Mouse (Mus musculus) limb, embryonic 12.5 days (tissue): ENCODE measurements around the gene Ubn2. TPM values are rescaled to one million over a fixed set of nuclear protein-coding genes. Genes with fewer than 3 reads are reported as not detected.

ENCODE experiments used
- ATAC-seq: fragments of 200-750 bp; cut with Nextera tagmentation; 2 replicates; pipeline ENCODE4 v1.8.0; 2017; ENCODE audit warnings: low read depth, moderate TSS enrichment; ENCODE audit not compliant: insufficient number of reproducible peaks, insufficient read depth, low FRiP score, low TSS enrichment
- H3K27ac ChIP-seq: fragments of 300-500 bp; sonication (generic); 2 replicates; pipeline ENCODE4 v1.5.1; 2016; ENCODE audit warnings: mild to moderate bottlenecking, moderate library complexity
- H3K27me3 ChIP-seq: fragments of 300-500 bp; sonication (generic); 2 replicates; pipeline ENCODE4 v1.6.1; 2016; ENCODE audit warnings: mild to moderate bottlenecking, moderate library complexity
- H3K36me3 ChIP-seq: fragments of 300-500 bp; sonication (generic); 2 replicates; pipeline ENCODE4 v1.6.1; 2016; ENCODE audit warnings: mild to moderate bottlenecking, moderate library complexity
- H3K4me1 ChIP-seq: fragments of 300-500 bp; sonication (generic); replicated peaks from 2 replicates; pipeline ENCODE4 v1.6.1; 2016
- H3K4me2 ChIP-seq: fragments of 300-500 bp; sonication (generic); 2 replicates; pipeline ENCODE4 v1.6.1; 2016; ENCODE audit warnings: mild to moderate bottlenecking, moderate library complexity
- H3K4me3 ChIP-seq: fragments of 300-500 bp; sonication (generic); replicated peaks from 2 replicates; pipeline ENCODE4 v1.5.1; 2016; ENCODE audit warnings: mild to moderate bottlenecking
- H3K9ac ChIP-seq: fragments of 300-500 bp; sonication (generic); replicated peaks from 2 replicates; pipeline ENCODE4 v1.6.1; 2016; ENCODE audit warnings: mild to moderate bottlenecking, moderate library complexity
- H3K9me3 ChIP-seq: fragments of 300-500 bp; sonication (generic); 2 replicates; pipeline ENCODE4 v1.6.1; 2016; ENCODE audit warnings: mild to moderate bottlenecking, moderate library complexity
- WGBS: fragments of 180-500 bp; shearing (Covaris S2); methylation state at CpG from one replicate; pipeline ENCODE4 v1.1.7; 2016; 5-methylcytosine and 5-hydroxymethylcytosine counted together
- polyA plus RNA-seq: library from polyadenylated mRNA; unstranded; fragments of >200 nt; fragmentation: Nextera tagmentation; extraction: Ambion mirVana; gene quantifications from 2 replicates; pipeline ENCODE4 v1.2.1, GENCODE M21; 2016

Ubn2 gene
- polyA plus RNA-seq, 1 experiment from 2014 or later = 21.3 TPM

DNA sequence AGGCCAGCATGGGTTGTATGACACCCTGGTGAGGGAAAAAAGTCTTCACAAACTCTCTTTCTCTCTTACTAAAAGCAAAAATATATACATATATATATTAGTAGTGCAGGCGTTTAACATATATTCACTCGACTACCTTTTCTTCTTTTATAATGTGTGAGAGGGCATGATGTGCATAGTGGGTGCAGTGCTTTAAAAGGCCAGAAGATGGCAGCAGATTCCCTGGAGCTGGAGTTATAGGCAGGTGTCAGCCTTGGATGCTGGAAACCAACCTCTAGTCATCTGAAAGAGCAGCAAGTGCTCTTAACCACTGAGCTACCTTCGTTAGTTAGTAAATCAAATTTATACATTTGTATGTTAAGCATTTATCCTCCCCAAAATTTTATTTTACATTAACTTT is 58.8 kb downstream of the Ubn2 start:
- Histone ChIP-seq H3K36me3 (peaks cover 48% of the 10 kb centered on the region), H3K9ac (no peak overlapping the region), H3K4me2 (no peak overlapping the region), H3K4me1 (no peaks in the 10 kb centered on the region), H3K27ac (no peak overlapping the region), H3K27me3 (no peaks in the 10 kb centered on the region), H3K9me3 (0 out of 2 replicates have a peak, but pooled peaks cover 4% of the 10 kb centered on the region), H3K4me3 (no peak overlapping the region)
- ATAC-seq = no peak
- WGBS = 84% methylated on average over 3 of the region's 3 CpGs

DNA sequence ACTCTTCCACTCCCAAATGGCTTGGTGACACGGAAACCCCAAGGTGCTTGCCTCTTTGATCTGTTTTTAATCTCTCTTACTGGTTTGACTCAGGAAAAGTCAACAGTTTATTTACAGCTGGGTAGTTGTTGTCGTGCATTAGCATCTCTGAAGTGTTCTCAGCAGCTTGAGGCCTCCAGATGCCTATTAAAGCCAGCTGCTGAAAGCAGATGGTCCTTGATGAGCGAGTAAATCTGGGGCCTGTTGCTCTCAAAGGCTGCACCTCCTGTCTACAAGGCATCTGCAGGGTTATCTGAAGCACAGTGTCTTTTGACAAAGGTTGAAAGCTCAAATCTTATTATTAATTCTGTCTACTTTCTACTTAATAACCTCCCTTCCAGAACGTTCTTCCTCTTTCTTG is 61.9 kb downstream of the Ubn2 start:
- Histone ChIP-seq H3K9ac (no peak overlapping the region), H3K36me3 (peaks cover 52% of the 10 kb centered on the region), H3K4me3 (no peak overlapping the region), H3K4me1 (no peaks in the 10 kb centered on the region), H3K9me3 (0 out of 2 replicates have a peak, but pooled peaks cover 4% of the 10 kb centered on the region), H3K27ac (no peak overlapping the region), H3K4me2 (no peak overlapping the region), H3K27me3 (no peaks in the 10 kb centered on the region)
- no peak for ATAC-seq
- 26% methylated on average over 4 of the region's 4 CpGs for WGBS

DNA sequence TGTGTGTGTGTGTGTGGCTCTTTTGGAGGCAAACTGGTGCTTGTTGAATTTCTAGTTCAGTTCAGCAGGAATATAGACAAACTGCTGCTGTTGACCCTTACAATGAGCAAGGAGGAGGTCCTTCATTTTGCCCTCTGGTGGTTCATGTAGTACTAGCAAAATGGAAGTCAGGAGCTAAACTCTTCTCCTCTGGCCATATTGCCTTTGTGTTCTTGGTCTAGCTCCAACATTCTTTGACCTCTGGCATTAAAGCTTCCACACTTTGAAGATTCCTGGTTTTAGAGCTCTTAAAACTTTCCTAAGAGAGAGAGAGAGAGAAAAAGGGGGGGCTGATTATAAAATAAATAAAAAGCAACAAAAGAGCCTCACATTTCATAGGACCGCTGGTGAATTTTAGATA is 78.3 kb downstream of the Ubn2 start:
- Histone ChIP-seq H3K27me3 (no peaks in the 10 kb centered on the region), H3K36me3 (peaks cover 12% of the 10 kb centered on the region; the same call in 1 of the 2 replicates), H3K4me2 (no peak overlapping the region), H3K4me3 (no peak overlapping the region), H3K4me1 (no peaks in the 10 kb centered on the region), H3K27ac (no peak overlapping the region), H3K9me3 (no peaks in the 10 kb centered on the region), H3K9ac (no peak overlapping the region)
- ATAC-seq = no peak
- WGBS = 97% methylated on average over 1 of the region's 1 CpGs

DNA sequence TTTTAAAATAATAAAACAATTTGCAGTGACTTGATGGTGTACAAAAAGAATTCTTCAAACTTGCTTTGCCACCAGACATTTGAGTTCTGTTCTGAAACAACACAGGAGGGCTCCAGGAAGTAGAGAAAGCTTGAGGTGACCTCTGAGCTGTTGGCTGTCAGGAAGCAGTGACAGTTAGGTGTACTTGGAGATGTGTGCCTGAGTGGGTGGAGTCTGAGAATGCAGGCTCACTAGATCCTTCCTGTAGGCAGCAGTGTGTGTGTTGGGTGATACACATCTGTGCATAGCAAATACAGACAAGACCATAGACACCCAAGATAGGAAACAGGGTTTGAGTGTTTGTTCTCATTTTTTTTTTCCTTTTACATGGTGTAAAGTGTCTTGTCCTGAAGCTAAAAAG is 79.1 kb downstream of the Ubn2 start:
- no peak for ATAC-seq
- no peak overlapping the region for H3K4me3 ChIP-seq
- H3K27me3 ChIP-seq = no peaks in the 10 kb centered on the region
- no peak overlapping the region for H3K9ac ChIP-seq
- H3K4me2 ChIP-seq = no peak overlapping the region
- H3K36me3 ChIP-seq = peaks cover 12% of the 10 kb centered on the region; the same call in 1 of the 2 replicates
- H3K27ac ChIP-seq = no peak overlapping the region
- no peaks in the 10 kb centered on the region for H3K4me1 ChIP-seq
- no peaks in the 10 kb centered on the region for H3K9me3 ChIP-seq

DNA sequence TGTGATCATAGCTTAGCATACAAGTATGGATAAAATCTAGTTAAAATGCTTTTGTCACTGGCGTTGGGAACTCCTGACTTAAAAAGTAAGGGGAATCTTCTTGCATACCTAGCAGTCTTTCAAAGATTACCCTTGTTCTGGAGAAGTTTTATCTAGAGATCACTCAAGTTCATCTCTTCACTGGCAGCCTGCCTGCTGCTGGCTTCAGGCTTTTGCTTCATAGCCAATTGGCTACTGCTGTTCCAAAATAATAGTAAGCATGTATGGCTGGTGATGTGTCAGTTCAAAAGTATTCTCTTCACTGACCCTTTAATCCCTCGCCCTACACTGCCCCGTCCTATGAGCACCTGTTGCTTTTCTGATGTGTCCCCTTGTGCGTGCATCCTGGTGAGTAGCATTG is 81.5 kb downstream of the Ubn2 start:
- Histone ChIP-seq H3K36me3 (peaks cover 8% of the 10 kb centered on the region; the same call in 1 of the 2 replicates), H3K4me3 (no peak overlapping the region), H3K9me3 (no peaks in the 10 kb centered on the region), H3K27me3 (no peaks in the 10 kb centered on the region), H3K4me1 (no peaks in the 10 kb centered on the region), H3K27ac (no peak overlapping the region), H3K9ac (no peak overlapping the region), H3K4me2 (no peak overlapping the region)
- 85% methylated on average over 4 of the region's 4 CpGs for WGBS
- ATAC-seq = no peak

DNA sequence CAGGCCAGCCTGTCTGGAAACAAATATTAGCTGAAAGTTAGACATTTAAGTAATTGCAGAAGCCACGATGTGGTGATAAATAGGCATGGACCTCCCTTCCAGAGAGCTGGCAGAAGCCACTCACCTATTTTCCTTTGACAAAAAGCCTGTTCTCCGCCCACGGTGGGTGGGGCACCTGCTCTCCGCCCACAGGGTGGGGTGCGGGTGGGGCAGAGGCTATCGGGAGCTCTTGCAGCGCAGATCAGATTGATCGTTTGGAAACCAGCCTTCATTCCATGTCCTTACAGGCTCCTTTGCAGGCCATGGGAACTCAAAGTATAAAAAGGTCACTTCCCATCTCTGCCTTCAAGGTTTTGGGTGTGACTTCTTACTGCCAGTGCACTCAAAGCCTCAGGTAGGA is 90.1 kb downstream of the Ubn2 start:
- 15% methylated on average over 8 of the region's 8 CpGs for WGBS
- ATAC-seq = no peak
- H3K4me1 ChIP-seq = no peaks in the 10 kb centered on the region
- no peak overlapping the region for H3K9ac ChIP-seq
- 0 out of 2 replicates have a peak, but pooled peaks cover 8% of the 10 kb centered on the region for H3K36me3 ChIP-seq
- no peak overlapping the region for H3K4me3 ChIP-seq
- no peaks in the 10 kb centered on the region for H3K9me3 ChIP-seq
- no peak overlapping the region for H3K27ac ChIP-seq
- no peak overlapping the region for H3K4me2 ChIP-seq
- no peaks in the 10 kb centered on the region for H3K27me3 ChIP-seq

DNA sequence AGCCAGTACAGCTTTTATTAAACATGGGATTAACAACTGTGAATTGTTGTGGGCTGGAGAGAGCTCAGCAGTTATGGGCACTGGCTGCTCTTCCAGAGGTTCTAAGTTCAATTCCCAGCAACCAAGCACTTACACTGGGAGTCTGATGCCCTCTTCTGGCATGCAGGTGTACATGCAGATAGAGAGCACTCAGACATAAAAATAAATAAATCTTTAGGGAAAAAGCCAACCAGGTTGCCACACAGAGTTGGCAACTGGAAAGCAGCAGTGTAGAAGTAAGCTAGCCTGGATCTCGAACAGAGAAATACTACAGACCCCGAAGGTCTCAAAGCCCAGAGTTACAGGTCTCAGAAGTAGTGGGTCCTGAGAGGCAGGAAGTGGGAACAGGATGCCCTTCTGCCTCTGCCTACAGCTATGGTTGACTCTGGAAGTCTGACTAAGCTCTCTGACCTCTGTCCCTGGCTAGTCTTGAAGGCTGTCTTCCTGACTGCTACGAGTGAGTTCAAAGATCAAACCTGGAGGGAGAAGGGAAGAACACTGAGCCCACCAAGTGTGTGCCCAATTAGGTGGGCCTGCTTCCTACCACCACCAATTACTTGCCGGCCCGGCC is 97.6 kb downstream of the Ubn2 start:
- WGBS = 42% methylated on average over 5 of the region's 5 CpGs
- Histone ChIP-seq H3K4me1 (peaks cover 5% of the 10 kb centered on the region; the same call in 1 of the 2 replicates), H3K27me3 (no peaks in the 10 kb centered on the region), H3K4me2 (no peak overlapping the region), H3K27ac (no peak overlapping the region), H3K9ac (no peak overlapping the region), H3K36me3 (no peaks in the 10 kb centered on the region), H3K9me3 (no peaks in the 10 kb centered on the region), H3K4me3 (no peak overlapping the region)
- ATAC-seq = no peak

DNA sequence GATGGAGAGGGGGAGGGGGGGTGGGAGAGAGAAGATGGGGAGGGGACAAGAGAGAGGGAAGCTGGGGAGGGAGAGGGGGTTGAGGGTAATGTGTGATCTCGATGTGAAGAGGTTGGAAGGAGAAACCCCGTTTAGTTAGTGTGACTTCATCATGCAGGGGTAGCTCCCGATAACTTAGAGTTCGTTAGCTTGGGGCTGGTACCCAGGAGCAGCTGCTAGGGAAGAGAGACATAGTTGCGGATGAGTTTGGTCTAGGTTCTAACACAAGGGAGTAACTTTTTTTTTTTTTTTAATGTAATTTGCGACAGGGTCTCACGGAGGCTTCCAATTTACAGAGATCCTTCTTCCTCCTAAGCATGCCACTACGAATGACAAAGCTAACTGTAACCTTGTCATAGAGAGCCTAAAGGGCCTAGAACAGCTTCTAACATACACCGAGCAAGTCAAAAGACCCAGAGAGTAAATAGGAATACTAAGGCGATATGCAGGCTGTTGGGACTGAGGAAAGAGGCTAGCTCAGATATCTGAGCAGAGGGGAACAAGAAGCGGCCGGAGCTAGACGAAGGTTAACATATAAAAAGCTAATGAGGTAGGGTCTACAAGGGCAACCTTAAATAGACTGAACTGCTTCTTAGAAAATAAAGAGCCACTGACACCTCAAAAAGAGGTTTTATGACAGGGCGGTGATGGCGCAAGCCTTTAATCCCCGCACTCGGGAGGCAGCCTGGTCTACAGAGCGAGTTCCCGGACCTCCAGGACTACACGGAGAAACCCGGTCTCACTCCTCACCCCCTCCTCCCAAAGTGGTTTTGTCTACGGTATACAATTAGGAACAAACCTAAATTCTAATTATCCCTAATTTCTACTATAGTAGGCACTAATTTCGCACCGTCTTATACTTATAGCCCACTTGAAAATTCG is 99.0 kb downstream of the Ubn2 start:
- ATAC-seq = peak; percentile 33

DNA sequence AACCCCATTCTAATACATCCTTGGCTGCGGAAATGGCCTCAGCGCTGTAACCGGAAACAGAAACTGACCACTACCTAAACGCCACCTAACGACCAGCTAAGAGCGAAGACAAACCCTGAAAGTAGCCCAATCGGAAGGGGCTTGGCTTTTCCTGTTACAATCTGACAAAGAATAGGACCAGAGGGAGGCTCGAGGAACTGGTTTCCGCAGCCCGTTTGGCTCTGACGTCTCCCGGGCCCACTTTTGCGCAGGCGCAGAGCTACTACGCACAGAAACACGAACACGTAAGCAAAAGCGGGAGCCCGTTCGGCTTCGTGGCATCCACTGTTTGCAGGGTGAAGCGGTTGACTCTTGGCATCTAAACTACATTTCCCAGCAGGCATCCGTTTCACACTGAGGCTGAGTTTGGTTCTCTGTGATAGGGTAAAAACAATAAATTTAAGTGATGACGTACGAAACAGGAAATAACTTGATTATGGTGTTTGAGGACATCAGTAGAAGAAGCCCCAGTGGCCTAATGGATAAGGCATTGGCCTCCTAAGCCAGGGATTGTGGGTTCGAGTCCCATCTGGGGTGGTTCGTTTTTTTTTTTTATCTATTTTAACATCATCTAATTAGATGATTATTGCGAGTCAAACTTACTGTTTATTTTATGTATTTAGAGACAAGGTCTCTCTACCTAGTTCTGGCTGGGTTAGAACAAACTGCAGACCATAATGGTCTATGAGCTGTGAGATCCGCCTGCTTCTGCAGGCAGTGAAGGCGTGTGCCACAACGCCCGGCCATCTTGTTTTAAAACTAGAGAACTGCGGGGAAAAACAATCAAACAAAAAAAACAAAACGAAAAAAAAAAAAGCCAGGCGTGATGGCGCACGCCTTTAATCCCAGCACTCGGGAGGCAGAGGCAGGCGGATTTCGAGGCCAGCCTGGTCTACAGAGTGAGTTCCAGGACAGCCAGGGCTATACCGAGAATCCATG is 100.0 kb downstream of the Ubn2 start, which contains the start of gene Fmc1:
Gene Fmc1, plus strand, starts transcription at position 75 of the 978 bp plus-strand sequence.
- peak; percentile 94 for ATAC-seq
- peak within 1 kb of the TSS; percentile 70 for H3K4me2 ChIP-seq
- H3K27me3 ChIP-seq = no peaks in the 10 kb centered on the region
- H3K36me3 ChIP-seq = no peaks in the 10 kb centered on the region
- H3K27ac ChIP-seq = peak within 1 kb of the TSS; percentile 96
- H3K9ac ChIP-seq = peak within 1 kb of the TSS; percentile 81
- peaks cover 5% of the 10 kb centered on the region; the same call in 1 of the 2 replicates for H3K4me1 ChIP-seq
- H3K9me3 ChIP-seq = no peaks in the 10 kb centered on the region
- H3K4me3 ChIP-seq = peak within 1 kb of the TSS; percentile 78
- WGBS = 7% methylated on average over 41 of the region's 41 CpGs

More for the DNA sequence above, 99.0 kb downstream of the Ubn2 start:
- H3K27me3 ChIP-seq = no peaks in the 10 kb centered on the region
- H3K9me3 ChIP-seq = no peaks in the 10 kb centered on the region
- H3K9ac ChIP-seq = peak overlapping the region; percentile 62
- peak overlapping the region; percentile 78 for H3K4me3 ChIP-seq
- peaks cover 5% of the 10 kb centered on the region; the same call in 1 of the 2 replicates for H3K4me1 ChIP-seq
- H3K36me3 ChIP-seq = no peaks in the 10 kb centered on the region
- peak overlapping the region; percentile 70 for H3K4me2 ChIP-seq
- H3K27ac ChIP-seq = peak overlapping the region; percentile 95
- 7% methylated on average over 25 of the region's 25 CpGs for WGBS

DNA sequence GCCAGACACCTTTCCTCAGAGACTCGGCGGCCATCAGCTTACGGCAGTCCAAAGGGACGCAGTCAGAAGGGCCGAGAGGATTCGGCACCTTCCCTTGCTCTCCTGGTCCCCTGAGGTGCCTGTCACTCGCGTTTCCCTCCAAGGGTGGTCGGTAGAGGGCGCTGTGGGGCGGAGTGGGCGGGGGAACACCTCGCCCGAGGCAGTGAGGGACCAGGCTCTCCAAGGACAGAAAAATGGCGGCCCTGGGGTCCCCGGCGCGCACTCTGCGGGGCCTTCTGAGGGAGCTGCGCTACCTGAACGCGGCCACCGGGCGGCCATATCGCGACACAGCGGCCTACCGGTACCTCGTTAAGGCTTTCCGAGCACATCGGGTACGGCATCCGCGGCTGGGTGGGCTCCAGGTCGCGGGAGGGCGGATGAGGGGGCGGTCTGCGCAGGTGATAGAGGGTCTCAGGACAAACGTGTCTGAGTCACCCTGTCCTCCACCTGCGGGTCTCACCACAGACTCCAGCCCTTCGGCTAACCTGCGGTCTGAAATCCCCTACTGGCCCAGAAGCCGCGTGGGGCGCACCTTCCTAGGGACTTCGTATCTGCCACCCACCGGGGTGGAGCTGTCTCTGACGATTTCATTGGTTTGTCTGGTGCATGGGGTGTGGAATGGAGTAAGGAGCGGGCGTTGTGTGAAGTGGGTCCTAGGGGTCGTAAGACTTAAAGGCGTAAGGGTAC is 101.1 kb downstream of the Ubn2 start:
- Histone ChIP-seq H3K27me3 (no peaks in the 10 kb centered on the region), H3K4me3 (peak overlapping the region; percentile 78), H3K9ac (peak overlapping the region; percentile 81), H3K4me2 (peak overlapping the region; percentile 70), H3K9me3 (no peaks in the 10 kb centered on the region), H3K36me3 (peaks cover 1% of the 10 kb centered on the region; the same call in 1 of the 2 replicates), H3K4me1 (peaks cover 5% of the 10 kb centered on the region; the same call in 1 of the 2 replicates), H3K27ac (peak overlapping the region; percentile 96)
- WGBS = under 1% methylated on average over 53 of the region's 53 CpGs
- ATAC-seq = peak; percentile 41
